Mouse (Mus musculus): ENCODE results near the gene Sept9. TPM values are rescaled to one million over a fixed set of nuclear protein-coding genes. Genes with fewer than 3 reads are reported as not detected.

The Sept9 gene
- polyA plus RNA-seq, 1 experiment from 2014 or later: 208 TPM

GRCm38 (mm10) chr11:117254161-117255107, 55.0 kb downstream of the Sept9 start:
- ATAC-seq (ENCODE audit: insufficient number of reproducible peaks, low FRiP score, low TSS enrichment, low read depth): no peak
- no peak overlapping the region for H3K4me2 ChIP-seq (ENCODE audit: low read depth, severe bottlenecking)
- H3K4me1 ChIP-seq (ENCODE audit: control insufficient read depth, insufficient read depth, low read length): peaks cover 22% of the 10 kb centered on the region; the same call in 1 of the 2 replicates
- H3K27me3 ChIP-seq (ENCODE audit: control insufficient read depth, insufficient read depth, low read length): no peaks in the 10 kb centered on the region
- no peaks in the 10 kb centered on the region for H3K36me3 ChIP-seq (ENCODE audit: control insufficient read depth, insufficient read depth, low read length)
- H3K4me3 ChIP-seq (ENCODE audit: low read depth, low read length): no peak overlapping the region
- WGBS: 71% methylated on average over 18 of the region's 18 CpGs
- H3K9ac ChIP-seq (ENCODE audit: low read length): no peak overlapping the region
- H3K9me3 ChIP-seq (ENCODE audit: control insufficient read depth, low read length): no peaks in the 10 kb centered on the region
- H3K27ac ChIP-seq (replicated peaks; ENCODE audit: low read depth, low read length): no peak overlapping the region
- no peak for DNase-seq (ENCODE audit: low spot score)

GRCm38 (mm10) chr11:117255108-117255489, 55.6 kb downstream of the Sept9 start:
- no peak overlapping the region for H3K9ac ChIP-seq (ENCODE audit: low read length)
- H3K4me1 ChIP-seq (ENCODE audit: control insufficient read depth, insufficient read depth, low read length): peaks cover 19% of the 10 kb centered on the region; the same call in 1 of the 2 replicates
- H3K9me3 ChIP-seq (ENCODE audit: control insufficient read depth, low read length): no peaks in the 10 kb centered on the region
- DNase-seq (ENCODE audit: low spot score): no peak
- no peak overlapping the region for H3K4me3 ChIP-seq (ENCODE audit: low read depth, low read length)
- no peak overlapping the region for H3K4me2 ChIP-seq (ENCODE audit: low read depth, severe bottlenecking)
- no peak overlapping the region for H3K27ac ChIP-seq (replicated peaks; ENCODE audit: low read depth, low read length)
- no peaks in the 10 kb centered on the region for H3K36me3 ChIP-seq (ENCODE audit: control insufficient read depth, insufficient read depth, low read length)
- WGBS: 86% methylated on average over 3 of the region's 3 CpGs
- H3K27me3 ChIP-seq (ENCODE audit: control insufficient read depth, insufficient read depth, low read length): no peaks in the 10 kb centered on the region
- ATAC-seq (ENCODE audit: insufficient number of reproducible peaks, low FRiP score, low TSS enrichment, low read depth): no peak

- Histone ChIP-seq H3K9ac (ENCODE audit: low read length) (no peak overlapping the region), H3K9me3 (ENCODE audit: control insufficient read depth, low read length) (no peaks in the 10 kb centered on the region), H3K36me3 (ENCODE audit: control insufficient read depth, insufficient read depth, low read length) (no peaks in the 10 kb centered on the region), H3K27ac (replicated peaks; ENCODE audit: low read depth, low read length) (no peak overlapping the region), H3K4me1 (ENCODE audit: control insufficient read depth, insufficient read depth, low read length) (peaks cover 19% of the 10 kb centered on the region; the same call in 1 of the 2 replicates), H3K27me3 (ENCODE audit: control insufficient read depth, insufficient read depth, low read length) (no peaks in the 10 kb centered on the region), H3K4me3 (ENCODE audit: low read depth, low read length) (no peak overlapping the region), H3K4me2 (ENCODE audit: low read depth, severe bottlenecking) (no peak overlapping the region)
- WGBS: 59% methylated on average over 9 of the region's 9 CpGs
- ATAC-seq (ENCODE audit: insufficient number of reproducible peaks, low FRiP score, low TSS enrichment, low read depth): no peak
- no peak for DNase-seq (ENCODE audit: low spot score)
These were observed 56.6 kb downstream of the Sept9 start for GRCm38 (mm10) chr11:117256088-117256487.

- Histone ChIP-seq H3K4me2 (ENCODE audit: low read depth, severe bottlenecking) (no peak overlapping the region), H3K9me3 (ENCODE audit: control insufficient read depth, low read length) (no peaks in the 10 kb centered on the region), H3K4me1 (ENCODE audit: control insufficient read depth, insufficient read depth, low read length) (peaks cover 22% of the 10 kb centered on the region; the same call in 1 of the 2 replicates), H3K27me3 (ENCODE audit: control insufficient read depth, insufficient read depth, low read length) (no peaks in the 10 kb centered on the region), H3K36me3 (ENCODE audit: control insufficient read depth, insufficient read depth, low read length) (no peaks in the 10 kb centered on the region), H3K9ac (ENCODE audit: low read length) (no peak overlapping the region), H3K4me3 (ENCODE audit: low read depth, low read length) (no peak overlapping the region), H3K27ac (replicated peaks; ENCODE audit: low read depth, low read length) (no peak overlapping the region)
- no peak for DNase-seq (ENCODE audit: low spot score)
- 94% methylated on average over 6 of the region's 6 CpGs for WGBS
- ATAC-seq (ENCODE audit: insufficient number of reproducible peaks, low FRiP score, low TSS enrichment, low read depth): no peak
These were observed 57.4 kb downstream of the Sept9 start for GRCm38 (mm10) chr11:117256840-117257239.

- H3K27ac ChIP-seq (replicated peaks; ENCODE audit: low read depth, low read length): no peak overlapping the region
- no peak overlapping the region for H3K4me3 ChIP-seq (ENCODE audit: low read depth, low read length)
- H3K4me1 ChIP-seq (ENCODE audit: control insufficient read depth, insufficient read depth, low read length): peaks cover 22% of the 10 kb centered on the region; the same call in 1 of the 2 replicates
- H3K9ac ChIP-seq (ENCODE audit: low read length): no peak overlapping the region
- WGBS: 90% methylated on average over 1 of the region's 1 CpGs
- H3K9me3 ChIP-seq (ENCODE audit: control insufficient read depth, low read length): no peaks in the 10 kb centered on the region
- no peak overlapping the region for H3K4me2 ChIP-seq (ENCODE audit: low read depth, severe bottlenecking)
- H3K27me3 ChIP-seq (ENCODE audit: control insufficient read depth, insufficient read depth, low read length): no peaks in the 10 kb centered on the region
- no peak for ATAC-seq (ENCODE audit: insufficient number of reproducible peaks, low FRiP score, low TSS enrichment, low read depth)
- H3K36me3 ChIP-seq (ENCODE audit: control insufficient read depth, insufficient read depth, low read length): no peaks in the 10 kb centered on the region
- no peak for DNase-seq (ENCODE audit: low spot score)
These were observed 57.8 kb downstream of the Sept9 start for GRCm38 (mm10) chr11:117257266-117257665.

GRCm38 (mm10) chr11:117257842-117258241, 58.4 kb downstream of the Sept9 start:
- no peak for DNase-seq (ENCODE audit: low spot score)
- no peak overlapping the region for H3K4me2 ChIP-seq (ENCODE audit: low read depth, severe bottlenecking)
- no peaks in the 10 kb centered on the region for H3K9me3 ChIP-seq (ENCODE audit: control insufficient read depth, low read length)
- no peak overlapping the region for H3K9ac ChIP-seq (ENCODE audit: low read length)
- peaks cover 22% of the 10 kb centered on the region; the same call in 1 of the 2 replicates for H3K4me1 ChIP-seq (ENCODE audit: control insufficient read depth, insufficient read depth, low read length)
- ATAC-seq (ENCODE audit: insufficient number of reproducible peaks, low FRiP score, low TSS enrichment, low read depth): no peak
- no peaks in the 10 kb centered on the region for H3K27me3 ChIP-seq (ENCODE audit: control insufficient read depth, insufficient read depth, low read length)
- H3K36me3 ChIP-seq (ENCODE audit: control insufficient read depth, insufficient read depth, low read length): no peaks in the 10 kb centered on the region
- H3K4me3 ChIP-seq (ENCODE audit: low read depth, low read length): no peak overlapping the region
- no peak overlapping the region for H3K27ac ChIP-seq (replicated peaks; ENCODE audit: low read depth, low read length)

- DNase-seq (ENCODE audit: low spot score) (no peak), ATAC-seq (ENCODE audit: insufficient number of reproducible peaks, low FRiP score, low TSS enrichment, low read depth) (no peak)
- Histone ChIP-seq H3K4me1 (ENCODE audit: control insufficient read depth, insufficient read depth, low read length) (peaks cover 26% of the 10 kb centered on the region), H3K9ac (ENCODE audit: low read length) (no peak overlapping the region), H3K4me2 (ENCODE audit: low read depth, severe bottlenecking) (no peak overlapping the region), H3K9me3 (ENCODE audit: control insufficient read depth, low read length) (no peaks in the 10 kb centered on the region), H3K36me3 (ENCODE audit: control insufficient read depth, insufficient read depth, low read length) (no peaks in the 10 kb centered on the region), H3K27me3 (ENCODE audit: control insufficient read depth, insufficient read depth, low read length) (no peaks in the 10 kb centered on the region), H3K4me3 (ENCODE audit: low read depth, low read length) (no peak overlapping the region), H3K27ac (replicated peaks; ENCODE audit: low read depth, low read length) (no peak overlapping the region)
- 87% methylated on average over 9 of the region's 9 CpGs for WGBS
These were observed 59.9 kb downstream of the Sept9 start for GRCm38 (mm10) chr11:117259178-117259960.

GRCm38 (mm10) chr11:117260631-117261030, 61.2 kb downstream of the Sept9 start:
- WGBS: 70% methylated on average over 9 of the region's 9 CpGs
- Histone ChIP-seq H3K27ac (replicated peaks; ENCODE audit: low read depth, low read length) (no peak overlapping the region), H3K4me3 (ENCODE audit: low read depth, low read length) (no peak overlapping the region)

More at GRCm38 (mm10) chr11:117260631-117261030, 61.2 kb downstream of the Sept9 start:
- ATAC-seq (ENCODE audit: insufficient number of reproducible peaks, low FRiP score, low TSS enrichment, low read depth): no peak
- Histone ChIP-seq H3K36me3 (ENCODE audit: control insufficient read depth, insufficient read depth, low read length) (no peaks in the 10 kb centered on the region), H3K4me2 (ENCODE audit: low read depth, severe bottlenecking) (no peak overlapping the region), H3K9me3 (ENCODE audit: control insufficient read depth, low read length) (no peaks in the 10 kb centered on the region), H3K27me3 (ENCODE audit: control insufficient read depth, insufficient read depth, low read length) (no peaks in the 10 kb centered on the region), H3K4me1 (ENCODE audit: control insufficient read depth, insufficient read depth, low read length) (peaks cover 33% of the 10 kb centered on the region), H3K9ac (ENCODE audit: low read length) (no peak overlapping the region)
- DNase-seq (ENCODE audit: low spot score): no peak
